Mouse (Mus musculus) cortical plate, adult 2 months (tissue): ENCODE results near the gene Tppp2.

Experiments used
- CTCF ChIP-seq: fragments of 200-500 bp; IDR thresholded peaks from 2 replicates; pipeline ENCODE4 v1.5.1; 2011; ENCODE audit warnings: mild to moderate bottlenecking, control low read depth, low read length; ENCODE audit not compliant: insufficient read depth; ENCODE audit errors: extremely low read depth
- POLR2A ChIP-seq: fragments of 200-500 bp; IDR thresholded peaks from 2 replicates; pipeline ENCODE4 v1.6.1; 2011; ENCODE audit warnings: mild to moderate bottlenecking, low read length, control low read depth; ENCODE audit not compliant: insufficient read depth; ENCODE audit errors: extremely low read depth

DNA sequence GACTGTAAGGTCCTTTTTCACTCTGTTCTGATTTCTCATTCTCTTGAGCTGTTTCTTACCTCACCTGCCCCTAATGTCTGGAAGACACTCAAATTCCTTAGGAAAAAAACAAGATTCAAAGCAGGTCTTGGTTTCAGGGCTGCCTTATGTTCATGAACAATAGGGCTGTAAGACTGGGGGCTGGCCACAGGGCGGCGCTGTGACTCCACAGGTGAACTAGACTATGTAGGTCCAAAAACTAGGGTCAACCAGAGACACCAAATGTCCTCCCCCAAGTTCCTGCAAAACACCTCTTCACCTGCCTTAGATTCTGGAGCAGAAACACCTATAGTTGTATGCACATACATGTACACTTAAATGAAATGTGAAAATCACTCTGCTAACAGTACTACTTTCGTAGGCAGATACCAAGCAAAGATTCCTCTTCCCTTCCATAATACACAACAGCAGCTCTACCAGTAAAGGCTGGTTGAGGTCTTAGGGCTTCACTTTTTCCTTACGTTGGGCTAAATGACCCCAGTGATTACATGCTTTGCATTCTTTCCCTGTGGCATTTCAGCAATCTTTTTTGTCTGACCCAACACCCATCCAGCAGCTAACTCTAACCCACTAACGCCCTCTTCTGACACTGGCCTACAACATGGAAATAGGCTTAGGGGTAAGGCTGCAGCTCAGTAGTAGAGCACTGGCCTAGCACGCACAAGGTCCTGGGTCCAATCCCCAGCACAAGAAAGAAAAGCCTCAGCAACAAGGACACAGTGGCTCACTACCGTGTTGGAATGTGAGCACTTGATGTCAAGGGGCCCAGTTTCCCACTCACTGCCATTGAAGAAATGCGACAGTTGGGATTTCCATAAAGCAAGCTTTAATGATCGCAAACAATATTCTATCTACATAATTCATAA, 15.2 kb upstream of the Tppp2 start:
- peak; percentile 92 for TF ChIP-seq CTCF
- TF ChIP-seq POLR2A, result no peak
